Mouse (Mus musculus): ENCODE results near the gene Nfatc3. TPM values are rescaled to one million over a fixed set of nuclear protein-coding genes. Genes with fewer than 3 reads are reported as not detected.
A peak's percentile ranks its signal among the peaks of the same experiment; 100 is the strongest.

Nfatc3 gene
- total RNA-seq, 1 experiment from 2014 or later, result 69.7 TPM

- peak; percentile 50; the same call in 1 of the 2 replicates for ATAC-seq (replicated peaks; ENCODE audit: insufficient number of reproducible peaks, low FRiP score, low TSS enrichment, poor library complexity, severe bottlenecking)
These were observed 49.4 kb downstream of the Nfatc3 start for GRCm38 (mm10) chr8:106108080-106108479.

- ATAC-seq (replicated peaks; ENCODE audit: insufficient number of reproducible peaks, low FRiP score, low TSS enrichment, poor library complexity, severe bottlenecking), result no peak
These were observed 50.1 kb downstream of the Nfatc3 start for GRCm38 (mm10) chr8:106108729-106109128.

- ATAC-seq (replicated peaks; ENCODE audit: insufficient number of reproducible peaks, low FRiP score, low TSS enrichment, poor library complexity, severe bottlenecking), result no peak
These were observed 53.4 kb downstream of the Nfatc3 start for GRCm38 (mm10) chr8:106112041-106112440.

GRCm38 (mm10) chr8:106112514-106112913 is 53.9 kb downstream of the Nfatc3 start:
- no peak for ATAC-seq (replicated peaks; ENCODE audit: insufficient number of reproducible peaks, low FRiP score, low TSS enrichment, poor library complexity, severe bottlenecking)

- ATAC-seq (replicated peaks; ENCODE audit: insufficient number of reproducible peaks, low FRiP score, low TSS enrichment, poor library complexity, severe bottlenecking), result 0 out of 2 replicates have a peak, but pooled peaks have one; percentile 43
These were observed 57.3 kb downstream of the Nfatc3 start for GRCm38 (mm10) chr8:106115897-106116296.

- ATAC-seq (replicated peaks; ENCODE audit: insufficient number of reproducible peaks, low FRiP score, low TSS enrichment, poor library complexity, severe bottlenecking), result no peak
These were observed 64.8 kb downstream of the Nfatc3 start for GRCm38 (mm10) chr8:106123443-106123842.

GRCm38 (mm10) chr8:106126055-106126454 is 67.4 kb downstream of the Nfatc3 start:
- no peak for ATAC-seq (replicated peaks; ENCODE audit: insufficient number of reproducible peaks, low FRiP score, low TSS enrichment, poor library complexity, severe bottlenecking)

GRCm38 (mm10) chr8:106127054-106127453 is 68.4 kb downstream of the Nfatc3 start:
- ATAC-seq (replicated peaks; ENCODE audit: insufficient number of reproducible peaks, low FRiP score, low TSS enrichment, poor library complexity, severe bottlenecking), result no peak

GRCm38 (mm10) chr8:106127882-106128410 is 69.3 kb downstream of the Nfatc3 start:
- ATAC-seq (replicated peaks; ENCODE audit: insufficient number of reproducible peaks, low FRiP score, low TSS enrichment, poor library complexity, severe bottlenecking), result no peak

- no peak for ATAC-seq (replicated peaks; ENCODE audit: insufficient number of reproducible peaks, low FRiP score, low TSS enrichment, poor library complexity, severe bottlenecking)
These were observed 70.7 kb downstream of the Nfatc3 start for GRCm38 (mm10) chr8:106129232-106129930.

- ATAC-seq (replicated peaks; ENCODE audit: insufficient number of reproducible peaks, low FRiP score, low TSS enrichment, poor library complexity, severe bottlenecking), result no peak
These were observed 71.4 kb downstream of the Nfatc3 start for GRCm38 (mm10) chr8:106129997-106130396.

GRCm38 (mm10) chr8:106130505-106130904 is 71.9 kb downstream of the Nfatc3 start:
- ATAC-seq (replicated peaks; ENCODE audit: insufficient number of reproducible peaks, low FRiP score, low TSS enrichment, poor library complexity, severe bottlenecking), result no peak

- no peak for ATAC-seq (replicated peaks; ENCODE audit: insufficient number of reproducible peaks, low FRiP score, low TSS enrichment, poor library complexity, severe bottlenecking)
These were observed 72.4 kb downstream of the Nfatc3 start for GRCm38 (mm10) chr8:106131021-106131420.

- ATAC-seq (replicated peaks; ENCODE audit: insufficient number of reproducible peaks, low FRiP score, low TSS enrichment, poor library complexity, severe bottlenecking), result no peak
These were observed 73.0 kb downstream of the Nfatc3 start for GRCm38 (mm10) chr8:106131488-106132222.

GRCm38 (mm10) chr8:106132356-106132755 is 73.7 kb downstream of the Nfatc3 start:
- no peak for ATAC-seq (replicated peaks; ENCODE audit: insufficient number of reproducible peaks, low FRiP score, low TSS enrichment, poor library complexity, severe bottlenecking)

GRCm38 (mm10) chr8:106133526-106133925 is 74.9 kb downstream of the Nfatc3 start:
- no peak for ATAC-seq (replicated peaks; ENCODE audit: insufficient number of reproducible peaks, low FRiP score, low TSS enrichment, poor library complexity, severe bottlenecking)

GRCm38 (mm10) chr8:106133946-106134345 is 75.3 kb downstream of the Nfatc3 start:
- no peak for ATAC-seq (replicated peaks; ENCODE audit: insufficient number of reproducible peaks, low FRiP score, low TSS enrichment, poor library complexity, severe bottlenecking)

GRCm38 (mm10) chr8:106134751-106135571 is 76.3 kb downstream of the Nfatc3 start:
- no peak for ATAC-seq (replicated peaks; ENCODE audit: insufficient number of reproducible peaks, low FRiP score, low TSS enrichment, poor library complexity, severe bottlenecking)

- ATAC-seq (replicated peaks; ENCODE audit: insufficient number of reproducible peaks, low FRiP score, low TSS enrichment, poor library complexity, severe bottlenecking), result no peak
These were observed 77.0 kb downstream of the Nfatc3 start for GRCm38 (mm10) chr8:106135672-106136071.
